Mouse (Mus musculus) stomach, postnatal 0 days (tissue): Measurements from ENCODE around the gene Snd1. TPM values are rescaled to one million over a fixed set of nuclear protein-coding genes. Genes with fewer than 3 reads are reported as not detected.
A peak's percentile ranks its signal among the peaks of the same experiment; 100 is the strongest.

Experiments used
- ATAC-seq: fragments of 200-750 bp; cut with Nextera tagmentation; 2 replicates; pipeline ENCODE4 v1.8.0; 2017; ENCODE audit not compliant: low FRiP score, low TSS enrichment
- DNase-seq: peaks from one replicate; pipeline ENCODE4 v3.0.0-alpha.2; 2016; ENCODE audit warnings: low spot score
- H3K27ac ChIP-seq: fragments of 300-500 bp; sonication (generic); replicated peaks from 2 replicates; pipeline ENCODE4 v1.5.1; 2014; ENCODE audit warnings: mild to moderate bottlenecking, control low read depth
- H3K27me3 ChIP-seq: fragments of 300-500 bp; sonication (generic); 2 replicates; pipeline ENCODE4 v1.6.1; 2014; ENCODE audit warnings: low read length; ENCODE audit not compliant: control insufficient read depth, insufficient read depth
- H3K36me3 ChIP-seq: fragments of 300-500 bp; sonication (generic); 2 replicates; pipeline ENCODE4 v1.6.1; 2014; ENCODE audit warnings: low read length, mixed read lengths; ENCODE audit not compliant: control insufficient read depth, insufficient read depth
- H3K4me1 ChIP-seq: fragments of 300-500 bp; sonication (generic); replicated peaks from 2 replicates; pipeline ENCODE4 v1.6.1; 2014; ENCODE audit warnings: antibody characterized with exemption; ENCODE audit not compliant: control insufficient read depth, insufficient read depth
- H3K4me2 ChIP-seq: fragments of 300-500 bp; sonication (generic); replicated peaks from 2 replicates; pipeline ENCODE4 v1.6.1; 2014; ENCODE audit warnings: low read depth, mild to moderate bottlenecking, control low read depth, moderate library complexity
- H3K4me3 ChIP-seq: fragments of 300-500 bp; sonication (generic); 2 replicates; pipeline ENCODE4 v1.5.1; 2014; ENCODE audit warnings: low read depth, low read length, control low read depth
- H3K9ac ChIP-seq: fragments of 300-500 bp; sonication (generic); 2 replicates; pipeline ENCODE4 v1.6.1; 2014; ENCODE audit warnings: mild to moderate bottlenecking, low read length, control low read depth, mixed read lengths
- H3K9me3 ChIP-seq: fragments of 300-500 bp; sonication (generic); 2 replicates; pipeline ENCODE4 v1.6.1; 2016; ENCODE audit warnings: low read length; ENCODE audit not compliant: control insufficient read depth
- CTCF ChIP-seq: IDR thresholded peaks from 2 replicates; pipeline ENCODE4 v1.5.1; 2016; ENCODE audit warnings: antibody characterized with exemption, low read depth, mild to moderate bottlenecking, moderate library complexity
- EP300 ChIP-seq: optimal IDR thresholded peaks from 2 replicates; pipeline ENCODE3; 2016; ENCODE audit warnings: antibody characterized with exemption
- WGBS: fragments of 180-500 bp; shearing (Covaris S2); extraction: QIAGEN DNeasy Blood & Tissue Kit; methylation state at CpG from one replicate; pipeline ENCODE4 v1.1.7; 2014; 5-methylcytosine and 5-hydroxymethylcytosine counted together
- polyA plus RNA-seq: library from polyadenylated mRNA; unstranded; fragments of >200 nt; fragmentation: Nextera tagmentation; extraction: Ambion mirVana; gene quantifications from 2 replicates; pipeline ENCODE4 v1.2.1, GENCODE M21; 2015

Snd1 gene
- polyA plus RNA-seq, 1 experiment from 2014 or later, result 81.3 TPM

DNA sequence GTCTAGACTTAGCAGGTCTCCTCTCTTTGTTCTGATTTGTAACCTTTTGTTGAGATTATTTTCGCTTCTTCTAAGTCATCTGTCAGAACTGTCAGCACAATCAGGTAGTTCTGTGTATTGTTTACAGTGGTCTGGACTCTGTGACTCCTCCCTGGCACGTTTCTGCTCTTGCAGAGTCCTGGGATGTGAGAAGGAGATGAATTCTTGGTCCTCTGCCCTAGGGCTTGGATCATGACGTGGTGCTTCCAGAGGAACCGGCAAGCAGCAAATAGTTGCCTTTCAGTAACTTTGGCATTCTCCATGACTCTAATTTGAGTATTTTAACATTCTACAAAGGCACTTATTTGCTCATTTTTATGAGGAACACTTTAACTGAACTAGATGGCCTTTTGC is 242.9 kb downstream of the Snd1 start:
- DNase-seq, result no peak
- Histone ChIP-seq H3K36me3 (no peaks in the 10 kb centered on the region), H3K4me2 (no peak overlapping the region), H3K9me3 (no peaks in the 10 kb centered on the region), H3K4me1 (0 out of 2 replicates have a peak, but pooled peaks cover 3% of the 10 kb centered on the region), H3K4me3 (no peak overlapping the region), H3K27me3 (no peaks in the 10 kb centered on the region), H3K27ac (no peak overlapping the region), H3K9ac (no peak overlapping the region)
- WGBS, result 13% methylated on average over 4 of the region's 4 CpGs
- no peak for TF ChIP-seq CTCF
- no peak for TF ChIP-seq EP300
- peak; percentile 59 for ATAC-seq

DNA sequence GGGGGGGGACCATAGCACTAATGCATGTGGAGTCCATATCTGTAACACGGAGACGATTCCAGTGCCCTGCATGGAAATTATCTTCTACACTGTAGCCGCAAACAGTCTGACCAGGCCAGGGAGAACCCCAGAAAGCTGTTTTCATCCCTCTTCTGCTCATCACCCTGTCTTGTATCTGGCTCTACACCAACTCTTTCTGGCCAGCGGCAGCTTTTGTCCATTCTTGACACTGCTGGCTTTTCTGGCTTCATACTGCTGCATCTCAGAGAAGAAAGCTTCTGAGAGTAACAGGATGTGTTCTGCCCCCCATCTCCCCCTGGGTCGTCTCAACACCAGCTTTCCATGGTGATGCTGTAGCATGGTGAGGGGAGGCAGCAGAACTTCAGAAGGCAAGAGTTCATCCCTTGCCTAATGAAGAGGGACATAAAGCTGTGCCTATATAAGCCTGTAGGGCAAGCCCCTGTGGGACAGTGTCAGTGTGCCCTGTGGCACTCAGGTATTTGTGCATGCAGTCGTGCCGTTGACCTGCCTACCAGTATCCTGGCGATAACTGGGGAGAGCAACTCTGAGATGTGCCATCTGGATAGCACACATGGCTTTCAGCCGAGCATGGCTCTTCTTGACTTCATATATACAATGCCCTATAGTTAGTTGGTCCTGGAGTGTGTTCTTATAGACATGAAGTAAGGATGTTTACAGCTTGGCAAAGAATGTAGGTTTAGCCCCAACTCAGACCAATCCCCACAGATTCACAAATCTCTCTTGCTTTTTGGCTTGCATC is 245.6 kb downstream of the Snd1 start:
- 81% methylated on average over 9 of the region's 9 CpGs for WGBS
- Histone ChIP-seq H3K36me3 (no peaks in the 10 kb centered on the region), H3K4me2 (no peak overlapping the region), H3K4me1 (0 out of 2 replicates have a peak, but pooled peaks cover 5% of the 10 kb centered on the region), H3K27ac (no peak overlapping the region), H3K9ac (no peak overlapping the region), H3K9me3 (no peaks in the 10 kb centered on the region), H3K4me3 (no peak overlapping the region), H3K27me3 (no peaks in the 10 kb centered on the region)
- DNase-seq (no peak), ATAC-seq (no peak)
- TF ChIP-seq EP300 (no peak), CTCF (no peak)

DNA sequence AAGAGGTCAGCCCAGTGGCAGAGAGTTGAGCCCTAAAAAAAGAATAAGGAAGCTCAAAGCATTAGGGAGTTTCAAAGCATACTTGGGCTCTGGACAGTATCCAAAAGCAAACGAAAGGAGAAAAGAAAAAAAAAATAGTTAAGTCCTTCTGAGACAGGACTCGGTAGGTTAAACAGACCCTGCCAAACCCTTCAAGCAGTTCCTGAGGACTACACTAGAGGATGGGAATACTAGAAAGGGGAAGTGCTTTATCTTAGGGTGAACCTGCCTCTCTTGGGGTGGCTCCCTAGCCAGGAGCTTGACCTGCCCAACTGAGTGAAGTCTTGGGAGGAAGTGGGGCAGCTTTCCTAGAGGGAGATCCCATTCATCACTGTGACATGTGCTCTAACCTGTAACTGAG is 248.1 kb downstream of the Snd1 start:
- no peaks in the 10 kb centered on the region for H3K9me3 ChIP-seq
- no peak overlapping the region for H3K27ac ChIP-seq
- TF ChIP-seq EP300, result no peak
- no peak for TF ChIP-seq CTCF
- H3K4me3 ChIP-seq, result no peak overlapping the region
- H3K27me3 ChIP-seq, result no peaks in the 10 kb centered on the region
- WGBS, result 9% methylated on average over 2 of the region's 2 CpGs
- ATAC-seq (no peak), DNase-seq (no peak)
- no peak overlapping the region for H3K9ac ChIP-seq
- no peaks in the 10 kb centered on the region for H3K36me3 ChIP-seq
- H3K4me1 ChIP-seq, result 0 out of 2 replicates have a peak, but pooled peaks cover 2% of the 10 kb centered on the region
- no peak overlapping the region for H3K4me2 ChIP-seq

DNA sequence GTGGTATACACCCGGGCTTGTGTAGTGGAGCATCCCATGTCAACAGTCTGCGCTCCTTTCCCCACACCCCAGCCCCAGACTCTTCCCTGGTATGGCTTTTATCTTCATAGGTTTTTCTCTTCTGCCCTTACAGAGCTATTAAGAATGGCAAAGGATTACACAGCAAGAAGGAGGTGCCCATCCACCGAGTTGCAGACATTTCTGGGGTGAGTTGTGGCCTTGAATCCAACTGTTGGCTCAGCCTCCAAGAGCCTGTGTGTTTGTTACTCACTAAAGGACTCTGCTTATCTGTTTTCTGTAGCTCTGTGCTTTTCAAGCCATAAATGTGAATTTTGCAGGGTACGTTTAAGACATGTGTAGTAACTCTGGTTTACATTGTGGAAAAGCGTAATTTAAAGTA is 249.8 kb downstream of the Snd1 start:
- no peak overlapping the region for H3K27ac ChIP-seq
- no peak overlapping the region for H3K4me2 ChIP-seq
- WGBS, result 84% methylated on average over 5 of the region's 5 CpGs
- no peak for ATAC-seq
- no peak overlapping the region for H3K9ac ChIP-seq
- no peaks in the 10 kb centered on the region for H3K27me3 ChIP-seq
- no peak for TF ChIP-seq CTCF
- no peak for TF ChIP-seq EP300
- no peak overlapping the region for H3K4me3 ChIP-seq
- H3K4me1 ChIP-seq, result 0 out of 2 replicates have a peak, but pooled peaks cover 2% of the 10 kb centered on the region
- no peaks in the 10 kb centered on the region for H3K36me3 ChIP-seq
- H3K9me3 ChIP-seq, result no peaks in the 10 kb centered on the region
- DNase-seq, result no peak

DNA sequence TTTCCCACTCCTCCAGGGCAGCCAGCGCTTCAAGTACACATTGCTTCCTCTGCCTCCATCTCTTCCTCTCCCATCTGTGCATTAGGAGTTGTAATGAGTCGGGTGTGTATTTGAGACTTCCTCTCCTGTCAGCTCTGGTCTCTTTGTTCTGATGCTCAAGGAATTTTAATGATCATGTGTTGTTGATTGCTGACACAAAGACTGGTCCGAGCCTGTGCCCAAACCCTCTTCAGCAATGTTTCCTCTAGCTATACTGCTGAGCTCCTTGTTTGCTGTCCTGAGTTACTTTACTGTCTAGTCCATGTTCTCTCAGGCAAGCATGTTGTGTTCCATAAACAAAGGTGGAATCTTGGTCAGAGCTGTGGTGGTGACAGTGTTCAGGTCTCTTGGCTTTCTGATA is 254.3 kb downstream of the Snd1 start:
- H3K27ac ChIP-seq, result no peak overlapping the region
- 41% methylated on average over 3 of the region's 3 CpGs for WGBS
- ATAC-seq (no peak), DNase-seq (no peak)
- no peaks in the 10 kb centered on the region for H3K27me3 ChIP-seq
- no peak overlapping the region for H3K9ac ChIP-seq
- H3K4me2 ChIP-seq, result no peak overlapping the region
- H3K4me1 ChIP-seq, result no peaks in the 10 kb centered on the region
- no peak for TF ChIP-seq CTCF
- no peak for TF ChIP-seq EP300
- no peaks in the 10 kb centered on the region for H3K9me3 ChIP-seq
- H3K36me3 ChIP-seq, result no peaks in the 10 kb centered on the region
- H3K4me3 ChIP-seq, result no peak overlapping the region

DNA sequence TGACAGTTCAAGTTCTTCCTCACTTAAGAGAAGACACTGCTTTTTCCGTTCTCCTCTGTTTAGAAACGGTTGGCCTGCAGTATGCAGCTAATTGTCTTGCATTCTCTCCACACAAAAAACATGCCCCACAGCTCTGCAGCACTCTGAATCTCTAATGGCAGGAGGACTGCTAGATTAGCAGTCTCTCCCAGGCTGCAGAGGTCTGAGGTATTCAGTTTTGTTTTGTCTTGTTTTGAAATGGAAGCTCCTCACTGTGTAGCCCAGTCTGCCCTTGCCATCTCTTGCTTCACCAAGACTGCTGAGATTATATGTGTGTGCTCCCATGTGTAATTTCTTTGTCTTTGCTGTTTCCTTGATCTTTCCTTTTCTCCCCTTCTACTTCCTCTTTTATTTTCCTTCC is 254.7 kb downstream of the Snd1 start:
- WGBS, result 48% methylated on average over 2 of the region's 2 CpGs
- Histone ChIP-seq H3K4me1 (no peaks in the 10 kb centered on the region), H3K36me3 (no peaks in the 10 kb centered on the region), H3K4me2 (no peak overlapping the region), H3K4me3 (no peak overlapping the region), H3K9me3 (no peaks in the 10 kb centered on the region), H3K27ac (no peak overlapping the region), H3K27me3 (no peaks in the 10 kb centered on the region), H3K9ac (no peak overlapping the region)
- TF ChIP-seq CTCF (no peak), EP300 (no peak)
- no peak for DNase-seq
- no peak for ATAC-seq
